Mouse (Mus musculus) neural tube, embryonic 11.5 days (tissue): ENCODE results near the gene Gcdh. TPM values are rescaled to one million over a fixed set of nuclear protein-coding genes. Genes with fewer than 3 reads are reported as not detected.

Experiments
- ATAC-seq: fragments of 200-750 bp; cut with Nextera tagmentation; 2 replicates; pipeline ENCODE4 v1.8.0; 2017; ENCODE audit warnings: moderate number of reproducible peaks, mild to moderate bottlenecking, moderate TSS enrichment, moderate library complexity; ENCODE audit not compliant: insufficient read depth, low FRiP score, low TSS enrichment
- DNase-seq: peaks from one replicate; pipeline ENCODE4 v3.0.0-alpha.2; 2015; ENCODE audit warnings: low spot score
- H3K27ac ChIP-seq: fragments of 300-500 bp; sonication (generic); 2 replicates; pipeline ENCODE4 v1.5.1; 2014; ENCODE audit warnings: low read depth, mild to moderate bottlenecking, low read length
- H3K27me3 ChIP-seq: fragments of 300-500 bp; sonication (generic); 2 replicates; pipeline ENCODE4 v1.6.1; 2014; ENCODE audit warnings: mild to moderate bottlenecking, low read length, mixed read lengths; ENCODE audit not compliant: control insufficient read depth, insufficient read depth
- H3K36me3 ChIP-seq: fragments of 300-500 bp; sonication (generic); 2 replicates; pipeline ENCODE4 v1.6.1; 2014; ENCODE audit warnings: mild to moderate bottlenecking, low read length, moderate library complexity, mixed read lengths; ENCODE audit not compliant: control insufficient read depth, insufficient read depth
- H3K4me1 ChIP-seq: fragments of 300-500 bp; sonication (generic); 2 replicates; pipeline ENCODE4 v1.6.1; 2014; ENCODE audit warnings: low read length, mixed read lengths; ENCODE audit not compliant: control insufficient read depth, insufficient read depth
- H3K4me2 ChIP-seq: fragments of 300-500 bp; sonication (generic); 2 replicates; pipeline ENCODE4 v1.6.1; 2014; ENCODE audit warnings: low read depth, mild to moderate bottlenecking, moderate library complexity
- H3K4me3 ChIP-seq: fragments of 300-500 bp; sonication (generic); 2 replicates; pipeline ENCODE4 v1.5.1; 2014; ENCODE audit warnings: low read depth, low read length
- H3K9ac ChIP-seq: fragments of 300-500 bp; sonication (generic); 2 replicates; pipeline ENCODE4 v1.6.1; 2014; ENCODE audit warnings: mild to moderate bottlenecking, low read length
- H3K9me3 ChIP-seq: fragments of 300-500 bp; sonication (generic); 2 replicates; pipeline ENCODE4 v1.6.1; 2016; ENCODE audit warnings: low read length; ENCODE audit not compliant: control insufficient read depth
- WGBS: fragments of 180-500 bp; shearing (Covaris S2); extraction: QIAGEN DNeasy Blood & Tissue Kit; methylation state at CpG from one replicate; pipeline ENCODE4 v1.1.7; 2014; 5-methylcytosine and 5-hydroxymethylcytosine counted together
- polyA plus RNA-seq: library from polyadenylated mRNA; unstranded; fragments of >200 nt; fragmentation: Nextera tagmentation; extraction: Ambion mirVana; gene quantifications from 2 replicates; pipeline ENCODE4 v1.2.1, GENCODE M21; 2014

The Gcdh gene
- polyA plus RNA-seq, 1 experiment from 2014 or later: 33.7 TPM

GRCm38 (mm10) chr8:84913502-84913900 lies 19.8 kb upstream of the Gcdh start:
- Histone ChIP-seq H3K36me3 (no peaks in the 10 kb centered on the region), H3K4me2 (peak overlapping the region; percentile 44), H3K9ac (no peak overlapping the region), H3K27ac (no peak overlapping the region), H3K4me1 (peaks cover 5% of the 10 kb centered on the region; the same call in 1 of the 2 replicates), H3K27me3 (peaks cover 67% of the 10 kb centered on the region), H3K4me3 (peak overlapping the region; percentile 29), H3K9me3 (no peaks in the 10 kb centered on the region)
- ATAC-seq: no peak
- DNase-seq: no peak
- WGBS: 19% methylated on average over 9 of the region's 9 CpGs

GRCm38 (mm10) chr8:84912895-84913501 lies 19.3 kb upstream of the Gcdh start:
- Histone ChIP-seq H3K36me3 (no peaks in the 10 kb centered on the region), H3K4me1 (peaks cover 5% of the 10 kb centered on the region; the same call in 1 of the 2 replicates), H3K9ac (no peak overlapping the region), H3K9me3 (no peaks in the 10 kb centered on the region), H3K4me2 (peak overlapping the region; percentile 44), H3K27ac (no peak overlapping the region), H3K4me3 (peak overlapping the region; percentile 29), H3K27me3 (peaks cover 63% of the 10 kb centered on the region)
- WGBS: under 1% methylated on average over 55 of the region's 55 CpGs
- peak; percentile 45 for DNase-seq
- no peak for ATAC-seq

- no peak overlapping the region for H3K27ac ChIP-seq
- peak overlapping the region; percentile 29 for H3K4me3 ChIP-seq
- ATAC-seq (no peak), DNase-seq (no peak)
- WGBS: 23% methylated on average over 27 of the region's 27 CpGs
- H3K27me3 ChIP-seq: peaks cover 57% of the 10 kb centered on the region
- H3K9ac ChIP-seq: no peak overlapping the region
- no peaks in the 10 kb centered on the region for H3K9me3 ChIP-seq
- peaks cover 5% of the 10 kb centered on the region; the same call in 1 of the 2 replicates for H3K4me1 ChIP-seq
- H3K4me2 ChIP-seq: peak overlapping the region; percentile 44; the same call in 1 of the 2 replicates
- no peaks in the 10 kb centered on the region for H3K36me3 ChIP-seq
Observed at GRCm38 (mm10) chr8:84912391-84912790, 18.7 kb upstream of the Gcdh start.

GRCm38 (mm10) chr8:84911854-84912253 lies 18.1 kb upstream of the Gcdh start:
- no peak overlapping the region for H3K9ac ChIP-seq
- DNase-seq (no peak), ATAC-seq (no peak)
- no peak overlapping the region for H3K4me3 ChIP-seq
- H3K36me3 ChIP-seq: no peaks in the 10 kb centered on the region
- no peak overlapping the region for H3K4me2 ChIP-seq
- no peaks in the 10 kb centered on the region for H3K9me3 ChIP-seq
- H3K4me1 ChIP-seq: peaks cover 5% of the 10 kb centered on the region; the same call in 1 of the 2 replicates
- H3K27ac ChIP-seq: no peak overlapping the region
- H3K27me3 ChIP-seq: peaks cover 55% of the 10 kb centered on the region
- 79% methylated on average over 9 of the region's 9 CpGs for WGBS

- Histone ChIP-seq H3K4me1 (peaks cover 5% of the 10 kb centered on the region; the same call in 1 of the 2 replicates), H3K27ac (no peak overlapping the region), H3K36me3 (no peaks in the 10 kb centered on the region), H3K4me3 (no peak overlapping the region), H3K27me3 (peaks cover 55% of the 10 kb centered on the region), H3K9ac (no peak overlapping the region), H3K9me3 (no peaks in the 10 kb centered on the region), H3K4me2 (no peak overlapping the region)
- DNase-seq (no peak), ATAC-seq (no peak)
- 87% methylated on average over 6 of the region's 6 CpGs for WGBS
Observed at GRCm38 (mm10) chr8:84910551-84910950, 16.8 kb upstream of the Gcdh start.

GRCm38 (mm10) chr8:84909949-84910348 lies 16.2 kb upstream of the Gcdh start:
- DNase-seq (no peak), ATAC-seq (no peak)
- Histone ChIP-seq H3K27me3 (peaks cover 54% of the 10 kb centered on the region), H3K4me1 (peaks cover 5% of the 10 kb centered on the region; the same call in 1 of the 2 replicates), H3K4me2 (no peak overlapping the region), H3K36me3 (no peaks in the 10 kb centered on the region), H3K9ac (no peak overlapping the region), H3K9me3 (no peaks in the 10 kb centered on the region), H3K4me3 (no peak overlapping the region), H3K27ac (no peak overlapping the region)
- 72% methylated on average over 5 of the region's 5 CpGs for WGBS

GRCm38 (mm10) chr8:84909162-84909767 lies 15.5 kb upstream of the Gcdh start:
- Histone ChIP-seq H3K9me3 (no peaks in the 10 kb centered on the region), H3K9ac (peak overlapping the region; percentile 63), H3K27ac (no peak overlapping the region), H3K4me3 (peak overlapping the region; percentile 42), H3K4me1 (peaks cover 5% of the 10 kb centered on the region; the same call in 1 of the 2 replicates), H3K27me3 (peaks cover 51% of the 10 kb centered on the region), H3K36me3 (no peaks in the 10 kb centered on the region), H3K4me2 (peak overlapping the region; percentile 78)
- DNase-seq: no peak
- 45% methylated on average over 20 of the region's 20 CpGs for WGBS
- ATAC-seq: no peak

GRCm38 (mm10) chr8:84908421-84909161 lies 14.9 kb upstream of the Gcdh start, which contains the start of gene Dnase2a:
TSS of gene Dnase2a (plus strand) at chr8:84908560.
- H3K9ac ChIP-seq: peak within 1 kb of the TSS; percentile 63
- H3K9me3 ChIP-seq: no peaks in the 10 kb centered on the region
- no peaks in the 10 kb centered on the region for H3K36me3 ChIP-seq
- peaks cover 5% of the 10 kb centered on the region; the same call in 1 of the 2 replicates for H3K4me1 ChIP-seq
- no peak within 1 kb of the TSS for H3K27ac ChIP-seq
- under 1% methylated on average over 45 of the region's 45 CpGs for WGBS
- DNase-seq: peak; percentile 95
- H3K4me2 ChIP-seq: peak within 1 kb of the TSS; percentile 78
- peak within 1 kb of the TSS; percentile 42 for H3K4me3 ChIP-seq
- peaks cover 45% of the 10 kb centered on the region for H3K27me3 ChIP-seq
- ATAC-seq: peak; percentile 86
